In genomic region chr10:96148250-96148699, GRCm38 (mm10) we compare ENCODE assay signal across 9 mouse cellular contexts. TPM values are rescaled to one million over a fixed set of nuclear protein-coding genes. Genes with fewer than 3 reads are reported as not detected.
DNase-seq lines count a peak whose midpoint lies in the region; ATAC-seq and TF ChIP-seq lines count a peak whose summit lies in the region.
"Had no signal": no experiment of that assay in that cellular context is flagged by ENCODE, and none has a peak within 500 bp of the region (broad histone marks: within the 10 kb centered on the region; RNA-seq: fewer than 3 reads in every experiment).

No protein-coding gene starts in this region.

- 0 out of 2 replicates have a peak, but pooled peaks cover 7% of the 10 kb centered on the region for H3K4me1 ChIP-seq in hindbrain, postnatal 0 days (ENCODE audit: insufficient read depth, low read length)
- 0 out of 2 replicates have a peak, but pooled peaks cover 2% of the 10 kb centered on the region for H3K4me1 ChIP-seq in midbrain, embryonic 12.5 days

- 15% methylated on average over 10 of the region's 10 CpGs for WGBS in hindbrain, postnatal 0 days
- WGBS in midbrain, embryonic 12.5 days: 62% methylated on average over 10 of the region's 10 CpGs

- DNase-seq in cerebellum, adult 18-20 months: peak; percentile 30 to 35
- no peak for DNase-seq in cerebellum, adult 11-12 months
- peak; percentile 48 for DNase-seq in urinary bladder, postnatal 14 days (ENCODE audit: low spot score)
- DNase-seq in urinary bladder, postnatal 10 days (ENCODE audit: low spot score): no peak
- peak; percentile 68 for DNase-seq in hindbrain, postnatal 0 days (ENCODE audit: low spot score)
- DNase-seq in testis, postnatal 14 days (ENCODE audit: low spot score): peak; percentile 9
- no peak for DNase-seq in left cerebral cortex, adult 2 months (ENCODE audit: extremely low spot score in 1 of 2, low spot score in 2 of 2)

- TF ChIP-seq CTCF in hindbrain, postnatal 0 days (IDR thresholded peaks at IDR 0.05; ENCODE audit: low read depth): 0 out of 2 replicates have a peak, but pooled peaks have one; percentile 11
- TF ChIP-seq CTCF in left cerebral cortex, adult 2 months (IDR thresholded peaks at IDR 0.05): no peak

- 0 out of 2 replicates have a peak, but pooled peaks have one; percentile 38 for ATAC-seq in hindbrain, postnatal 0 days
- peak; percentile 41; the same call in 1 of the 2 replicates for ATAC-seq in midbrain, embryonic 12.5 days (ENCODE audit: low FRiP score, low read depth)

- H3K27ac ChIP-seq in hindbrain, postnatal 0 days: no peak overlapping the region
- no peak overlapping the region; the same call in 1 of the 2 replicates for H3K27ac ChIP-seq in midbrain, embryonic 12.5 days (replicated peaks)
- no peak overlapping the region for H3K27ac ChIP-seq in left cerebral cortex, adult 2 months

- H3K4me2 ChIP-seq in hindbrain, postnatal 0 days (ENCODE audit: low read depth, low read length): peak overlapping the region; percentile 44
- H3K4me2 ChIP-seq in midbrain, embryonic 12.5 days (replicated peaks): no peak overlapping the region

- H3K27me3 ChIP-seq in hindbrain, postnatal 0 days (ENCODE audit: insufficient read depth, low read length): no peaks in the 10 kb centered on the region
- H3K27me3 ChIP-seq in midbrain, embryonic 12.5 days: no peaks in the 10 kb centered on the region

- H3K36me3 ChIP-seq in hindbrain, postnatal 0 days (ENCODE audit: insufficient read depth, low read length): no peaks in the 10 kb centered on the region
- H3K36me3 ChIP-seq in midbrain, embryonic 12.5 days: no peaks in the 10 kb centered on the region

- H3K9ac ChIP-seq in hindbrain, postnatal 0 days (replicated peaks; ENCODE audit: low read length): no peak overlapping the region
- no peak overlapping the region for H3K9ac ChIP-seq in midbrain, embryonic 12.5 days (replicated peaks)

- intact Hi-C loops in left cerebral cortex, adult 2 months (cut with DNase I): no loop called here

- no peaks in the 10 kb centered on the region for H3K9me3 ChIP-seq in hindbrain, postnatal 0 days (ENCODE audit: low read length)
- no peaks in the 10 kb centered on the region for H3K9me3 ChIP-seq in midbrain, embryonic 12.5 days

- no peak overlapping the region for H3K4me3 ChIP-seq in hindbrain, postnatal 0 days (ENCODE audit: low read length)
- no peak overlapping the region for H3K4me3 ChIP-seq in midbrain, embryonic 12.5 days
- H3K4me3 ChIP-seq in left cerebral cortex, adult 2 months: no peak overlapping the region

RNA-seq across cellular contexts. Expression of gene Gm5426, which starts 11.9 kb away (rescaled TPM):
- total RNA-seq in hindbrain, postnatal 0 days (2014; rRNA removed): not detected in 2 replicates
- not detected in 2 replicates for polyA plus RNA-seq in hindbrain, postnatal 0 days (2015; fragmentation: Nextera tagmentation; extraction: Ambion mirVana)
- polyA plus RNA-seq in midbrain, embryonic 12.5 days (2016; fragmentation: Nextera tagmentation; extraction: Ambion mirVana): not detected in 2 replicates
- not detected for total RNA-seq in left cerebral cortex, adult 2 months (2021)
- polyA plus RNA-seq: C2C12 had no signal

Comparison
In these comparisons a context has a peak if more than half of its experiments do, and no peak if none do; other contexts are left out.
1. DNase-seq: peak in cerebellum, adult 18-20 months (2 of 2), urinary bladder, postnatal 14 days (single experiment), hindbrain, postnatal 0 days (single experiment) and testis, postnatal 14 days (single experiment); none in cerebellum, adult 11-12 months (single experiment), urinary bladder, postnatal 10 days (single experiment) and left cerebral cortex, adult 2 months (0 of 2).